Mouse (Mus musculus): ENCODE measurements around the gene Nkrf.

Gene Nkrf

DNA sequence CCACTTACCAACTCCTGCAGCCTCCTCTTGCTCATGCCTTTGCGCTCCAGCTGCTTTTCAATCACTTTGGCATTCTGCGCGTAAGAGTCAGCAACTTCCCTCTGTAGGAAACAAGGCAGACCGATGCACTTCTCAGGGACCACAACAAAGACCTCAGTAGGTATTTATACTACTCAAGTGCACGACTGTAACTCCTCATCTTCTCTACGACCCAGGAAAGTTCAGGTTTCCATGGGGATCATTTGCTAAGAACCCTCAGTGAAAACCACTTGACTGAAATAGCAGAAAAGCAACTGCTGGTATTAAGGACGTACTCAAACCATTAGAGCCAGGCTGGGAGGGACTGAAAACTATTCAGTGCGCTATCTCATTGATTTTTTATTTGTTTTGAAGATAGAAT, 50.1 kb downstream of the Nkrf start:
- no peak for DNase-seq

DNA sequence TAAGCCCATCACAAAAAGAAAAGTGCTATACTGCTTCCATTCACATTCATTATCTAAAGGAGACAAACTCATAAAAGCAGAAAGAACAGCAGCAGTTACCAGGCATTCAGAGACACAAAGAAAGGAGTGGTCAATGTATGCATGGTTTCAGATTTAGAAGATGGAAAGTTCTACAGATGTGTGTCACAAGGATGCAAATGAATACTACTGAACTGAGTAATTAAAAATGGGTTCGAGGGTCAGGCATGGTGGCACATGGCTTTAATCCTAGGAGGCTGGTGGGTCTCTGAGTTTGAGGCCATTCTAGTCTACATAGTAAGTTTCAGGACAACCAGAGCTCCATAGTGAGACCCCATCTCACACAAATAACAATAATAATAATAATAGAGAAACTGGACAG, 55.5 kb downstream of the Nkrf start:
- DNase-seq: no peak

DNA sequence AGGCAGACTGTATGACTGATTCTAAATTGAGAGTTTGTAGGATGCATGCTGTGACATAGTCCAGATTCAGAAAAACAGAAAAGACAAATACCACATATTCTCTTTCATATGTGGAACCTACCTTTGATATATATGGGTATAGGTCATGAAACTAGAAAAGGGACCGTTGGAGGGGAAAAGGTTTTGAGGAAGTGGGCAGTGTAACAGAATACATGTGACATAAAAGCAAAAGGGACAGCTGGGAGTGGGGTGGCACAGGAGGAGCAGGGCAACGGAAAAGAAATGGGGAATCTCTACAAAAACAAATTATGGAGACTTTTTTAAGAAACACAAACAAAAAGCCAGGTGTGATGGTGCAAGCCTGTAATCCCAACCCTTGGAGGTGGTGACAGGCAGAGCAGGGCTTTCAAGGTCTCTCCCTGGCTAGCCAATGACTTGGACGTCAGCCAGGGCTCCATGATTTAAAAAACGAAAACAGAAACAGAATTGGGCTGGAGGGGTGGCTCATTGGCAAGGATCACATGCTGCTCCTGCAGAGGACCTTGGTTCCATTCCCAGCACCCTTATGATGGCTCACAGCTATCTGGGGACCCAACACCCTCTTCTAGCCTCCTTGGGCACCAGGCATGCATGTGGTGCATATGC, 59.2 kb downstream of the Nkrf start:
- no peak for DNase-seq

DNA sequence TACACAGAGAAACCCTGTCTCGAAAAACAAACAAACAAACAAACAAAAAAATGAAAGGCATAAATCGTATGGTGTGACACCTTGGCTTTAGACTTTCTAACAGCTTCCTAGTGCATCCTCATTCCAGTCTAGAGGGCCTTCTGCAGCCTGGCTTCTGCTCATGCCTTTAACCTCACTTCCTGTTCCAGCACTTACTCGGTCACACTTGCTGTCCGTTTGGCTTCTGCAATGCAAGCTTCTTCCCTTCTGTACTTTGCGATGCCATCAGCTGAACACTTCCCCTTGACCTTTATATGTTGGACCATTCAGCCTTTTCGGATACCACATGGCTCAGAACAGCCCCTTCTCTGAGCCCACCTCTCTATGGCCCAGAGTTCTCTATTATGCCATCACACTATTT, 61.0 kb downstream of the Nkrf start:
- DNase-seq: no peak

DNA sequence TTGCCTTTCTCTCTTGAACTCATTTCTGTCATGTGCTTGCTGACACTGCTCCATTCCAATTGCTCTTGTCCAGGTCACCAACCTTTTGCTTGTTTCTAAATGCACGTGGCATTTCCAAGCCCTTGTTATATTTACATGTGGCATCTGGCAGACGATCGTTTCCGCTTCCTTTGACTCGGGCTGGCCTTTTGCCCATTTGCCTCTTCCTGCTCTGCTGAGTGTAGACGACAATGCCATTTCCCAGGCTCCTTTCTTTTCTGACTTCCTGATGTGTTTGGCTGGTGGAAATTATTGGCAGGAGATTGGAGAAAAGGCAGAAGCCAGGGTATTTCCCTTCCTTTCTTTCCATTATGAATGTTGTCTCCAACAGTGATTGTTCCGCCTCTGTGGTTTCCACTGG, 63.3 kb downstream of the Nkrf start:
- DNase-seq: no peak
